Mouse (Mus musculus) neural tube, embryonic 13.5 days (tissue): Measurements from ENCODE around the gene Ocel1. TPM values are rescaled to one million over a fixed set of nuclear protein-coding genes. Genes with fewer than 3 reads are reported as not detected.
"Not testable (repeated sequence)": the region's sequence is repeated elsewhere in the genome, so short reads cannot be mapped to it uniquely, and the experiment has no call there.

Experiments
- ATAC-seq: fragments of 200-750 bp; cut with Nextera tagmentation; 2 replicates; pipeline ENCODE4 v1.8.0; 2017; ENCODE audit warnings: low read depth, mild to moderate bottlenecking, moderate TSS enrichment, moderate library complexity
- H3K27ac ChIP-seq: fragments of 300-500 bp; sonication (generic); replicated peaks from 2 replicates; pipeline ENCODE4 v1.5.1; 2015; ENCODE audit warnings: moderate library complexity, mild to moderate bottlenecking, inconsistent platforms
- H3K27me3 ChIP-seq: fragments of 300-500 bp; sonication (generic); 2 replicates; pipeline ENCODE4 v1.6.1; 2015; ENCODE audit warnings: mild to moderate bottlenecking, inconsistent platforms
- H3K36me3 ChIP-seq: fragments of 300-500 bp; sonication (generic); 2 replicates; pipeline ENCODE4 v1.6.1; 2015; ENCODE audit warnings: mild to moderate bottlenecking, inconsistent platforms
- H3K4me1 ChIP-seq: fragments of 300-500 bp; sonication (generic); replicated peaks from 2 replicates; pipeline ENCODE4 v1.6.1; 2015; ENCODE audit warnings: inconsistent platforms
- H3K4me2 ChIP-seq: fragments of 300-500 bp; sonication (generic); 2 replicates; pipeline ENCODE4 v1.6.1; 2015; ENCODE audit warnings: inconsistent platforms, mild to moderate bottlenecking, moderate library complexity
- H3K4me3 ChIP-seq: fragments of 300-500 bp; sonication (generic); 2 replicates; pipeline ENCODE4 v1.5.1; 2015; ENCODE audit warnings: mild to moderate bottlenecking, inconsistent platforms
- H3K9ac ChIP-seq: fragments of 300-500 bp; sonication (generic); 2 replicates; pipeline ENCODE4 v1.6.1; 2015; ENCODE audit warnings: moderate library complexity, mild to moderate bottlenecking, inconsistent platforms
- H3K9me3 ChIP-seq: fragments of 300-500 bp; sonication (generic); 2 replicates; pipeline ENCODE4 v1.6.1; 2016; ENCODE audit warnings: inconsistent platforms
- WGBS: fragments of 180-500 bp; shearing (Covaris S2); methylation state at CpG from one replicate; pipeline ENCODE4 v1.1.7; 2015; 5-methylcytosine and 5-hydroxymethylcytosine counted together
- polyA plus RNA-seq: library from polyadenylated mRNA; unstranded; fragments of >200 nt; fragmentation: Nextera tagmentation; extraction: Ambion mirVana; gene quantifications from 2 replicates; pipeline ENCODE4 v1.2.1, GENCODE M21; 2015

Gene Ocel1
- polyA plus RNA-seq, result 4.3 and 6.0 TPM in 2 replicates

DNA sequence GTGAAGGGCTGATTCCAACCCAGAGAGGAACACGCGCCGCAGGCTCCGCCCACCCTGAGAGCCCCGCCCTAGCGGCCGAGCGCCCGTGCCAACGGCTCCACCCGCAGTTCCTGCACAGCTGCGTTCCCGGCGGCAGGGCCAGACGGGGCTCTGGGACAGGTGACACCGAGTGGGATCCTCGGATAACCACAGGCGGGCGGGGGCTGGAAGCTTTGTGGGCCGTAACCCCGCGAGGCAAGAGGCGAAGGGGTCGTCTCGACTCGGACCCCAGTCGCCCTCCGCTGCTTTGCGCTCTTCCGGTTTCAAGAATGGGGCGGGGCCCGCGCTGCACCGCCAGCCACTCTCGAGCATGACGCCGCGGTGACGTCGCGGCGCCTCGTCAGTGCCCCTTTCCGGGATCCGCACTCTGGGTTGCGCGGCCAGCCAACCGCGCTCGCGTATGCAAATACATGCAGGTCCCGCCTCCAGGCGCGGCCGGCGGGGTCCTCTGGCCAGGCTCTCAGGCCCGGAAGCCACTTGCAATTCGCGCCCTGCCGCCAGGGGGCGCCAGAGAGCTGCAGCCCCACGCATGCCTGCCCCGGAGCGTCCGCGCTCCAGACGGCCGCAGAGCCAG lies at the start of gene Ocel1:
Gene Ocel1 (plus strand): TSS at position 63 of the 613 bp plus-strand sequence.
- WGBS, result 2% methylated on average over 68 of the region's 68 CpGs
- peak within 1 kb of the TSS; percentile 72 for H3K4me3 ChIP-seq

DNA sequence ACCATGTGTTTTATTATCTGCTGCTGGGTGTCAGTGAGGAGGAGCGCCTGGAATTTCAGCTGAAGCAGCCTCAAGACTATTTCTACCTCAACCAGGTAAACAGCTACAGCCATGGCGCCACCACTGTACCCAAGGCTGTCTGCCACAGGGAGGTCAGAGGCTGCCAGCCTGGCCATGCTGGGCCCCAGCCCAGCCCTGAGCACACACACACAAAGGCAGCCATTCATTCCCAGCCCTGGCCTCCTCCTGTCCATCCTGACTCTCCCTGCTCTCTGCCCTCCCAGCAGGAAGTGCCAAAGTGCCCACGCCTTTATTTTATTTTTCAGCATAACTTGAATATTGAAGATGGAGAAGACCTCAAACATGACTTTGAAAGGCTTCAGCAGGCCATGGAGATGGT lies 48.2 kb upstream of the Ocel1 start:
- no peaks in the 10 kb centered on the region for H3K27me3 ChIP-seq
- 91% methylated on average over 3 of the region's 3 CpGs for WGBS
- no peaks in the 10 kb centered on the region for H3K4me1 ChIP-seq
- H3K4me2 ChIP-seq, result no peak overlapping the region
- peaks cover 62% of the 10 kb centered on the region for H3K36me3 ChIP-seq
- no peak for ATAC-seq
- no peak overlapping the region for H3K9ac ChIP-seq
- no peak overlapping the region for H3K27ac ChIP-seq
- H3K4me3 ChIP-seq, result no peak overlapping the region
- H3K9me3 ChIP-seq, result no peaks in the 10 kb centered on the region

More for the DNA sequence above, at the start of gene Ocel1:
- Histone ChIP-seq H3K4me1 (peaks cover 44% of the 10 kb centered on the region), H3K9me3 (no peaks in the 10 kb centered on the region), H3K36me3 (peaks cover 37% of the 10 kb centered on the region), H3K9ac (peak within 1 kb of the TSS; percentile 73), H3K27ac (peak within 1 kb of the TSS; percentile 88), H3K27me3 (no peaks in the 10 kb centered on the region), H3K4me2 (peak within 1 kb of the TSS; percentile 55)
- ATAC-seq, result peak; percentile 80

DNA sequence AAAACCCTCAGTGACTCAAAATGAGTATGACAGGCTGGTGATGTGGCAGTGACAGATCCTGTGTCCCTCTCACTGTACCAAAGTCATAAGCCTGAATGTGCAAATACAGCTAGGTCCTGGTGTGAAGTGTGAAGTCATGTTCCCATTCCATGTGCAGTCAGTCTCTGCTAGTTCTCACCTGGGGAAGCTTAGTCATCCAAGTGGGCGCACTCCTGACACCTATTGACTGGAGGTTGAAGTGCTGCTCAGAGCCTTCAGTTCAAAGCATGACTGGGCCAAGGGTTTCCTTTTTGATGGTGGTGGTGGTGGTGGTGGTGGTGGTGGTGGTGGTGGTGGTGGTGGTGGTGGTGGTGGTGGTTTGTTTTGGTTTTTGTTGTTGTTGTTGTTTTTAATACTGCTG lies 46.2 kb upstream of the Ocel1 start:
- WGBS, result 100% methylated on average over 1 of the region's 1 CpGs
- Histone ChIP-seq H3K36me3 (peaks cover 81% of the 10 kb centered on the region), H3K9ac (no peak overlapping the region)

DNA sequence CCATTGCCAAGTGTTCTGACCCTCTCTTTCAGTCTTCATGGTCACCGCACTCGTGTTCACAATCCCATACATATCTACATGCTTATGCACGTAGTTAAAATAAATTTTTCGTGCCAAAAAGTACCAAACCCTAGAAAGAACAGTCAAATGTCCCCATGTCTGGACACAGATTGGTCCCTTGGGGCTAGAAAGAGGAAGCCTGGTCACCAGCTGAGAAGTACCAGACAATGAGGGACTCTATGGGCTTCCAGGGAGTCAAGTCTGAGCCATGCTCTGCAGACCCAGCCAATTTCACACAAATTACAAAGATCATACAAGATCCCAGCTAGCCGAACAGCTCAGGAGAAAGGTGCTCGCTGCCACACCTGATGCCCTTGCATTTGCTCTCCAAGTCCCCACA lies 33.3 kb upstream of the Ocel1 start:
- H3K4me1 ChIP-seq, H3K9ac ChIP-seq, H3K27ac ChIP-seq, H3K9me3 ChIP-seq, H3K4me2 ChIP-seq, ATAC-seq, H3K4me3 ChIP-seq, H3K27me3 ChIP-seq: not testable (repeated sequence)
- 95% methylated on average over 6 of the region's 6 CpGs for WGBS
- H3K36me3 ChIP-seq, result peaks cover 71% of the 10 kb centered on the region

More for the DNA sequence above, 46.2 kb upstream of the Ocel1 start:
- Histone ChIP-seq H3K9me3 (no peaks in the 10 kb centered on the region), H3K4me1 (no peaks in the 10 kb centered on the region), H3K27me3 (no peaks in the 10 kb centered on the region), H3K27ac (no peak overlapping the region), H3K4me2 (no peak overlapping the region), H3K4me3 (no peak overlapping the region)
- no peak for ATAC-seq

DNA sequence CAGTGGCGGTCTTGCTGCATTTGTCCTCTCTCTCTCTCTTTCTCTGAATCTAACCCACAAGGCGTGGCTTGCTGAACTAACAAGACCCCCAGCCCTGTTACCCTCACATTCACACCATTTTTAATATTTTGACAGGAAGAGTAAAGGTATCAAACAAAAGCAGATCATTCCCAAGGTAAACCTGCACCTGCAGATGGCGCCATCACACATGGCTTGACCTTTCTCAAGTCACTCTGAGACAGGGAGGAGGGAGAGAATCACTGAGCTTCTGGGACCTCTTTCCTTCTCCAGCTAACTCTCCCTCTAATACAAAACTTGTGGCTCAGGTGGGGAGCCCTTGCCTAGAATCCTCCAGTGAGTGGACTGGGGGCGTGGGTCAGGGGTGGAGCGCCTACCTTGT lies 30.5 kb upstream of the Ocel1 start:
- no peak overlapping the region for H3K4me3 ChIP-seq
- no peak overlapping the region for H3K4me2 ChIP-seq
- no peak; the same call in 1 of the 2 replicates for ATAC-seq
- WGBS, result 84% methylated on average over 5 of the region's 5 CpGs
- H3K4me1 ChIP-seq, result no peaks in the 10 kb centered on the region
- no peak overlapping the region for H3K9ac ChIP-seq
- peaks cover 80% of the 10 kb centered on the region for H3K36me3 ChIP-seq
- H3K27me3 ChIP-seq, result no peaks in the 10 kb centered on the region
- H3K27ac ChIP-seq, result no peak overlapping the region
- no peaks in the 10 kb centered on the region for H3K9me3 ChIP-seq

DNA sequence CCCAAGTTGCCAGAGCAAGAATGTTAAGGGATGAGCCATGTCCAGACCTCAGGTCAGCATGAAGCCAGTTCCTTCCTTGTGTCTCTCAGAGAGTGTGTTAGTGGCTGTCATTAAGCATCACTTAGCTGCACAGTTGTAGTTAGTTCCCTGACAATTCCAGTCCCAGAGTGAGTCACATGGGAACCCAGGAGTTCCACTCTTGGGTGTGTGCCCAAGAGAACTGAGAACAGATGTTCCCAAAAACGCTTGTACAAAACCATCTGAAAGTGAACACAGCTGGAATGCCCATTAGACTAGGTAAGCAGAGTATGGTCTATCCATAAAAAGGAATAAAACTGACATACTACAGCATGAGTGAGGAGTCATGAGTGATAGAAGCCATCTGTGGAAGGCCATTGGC lies 24.5 kb upstream of the Ocel1 start:
- no peak for ATAC-seq
- no peaks in the 10 kb centered on the region for H3K9me3 ChIP-seq
- H3K4me2 ChIP-seq, result no peak overlapping the region
- no peak overlapping the region for H3K4me3 ChIP-seq
- 80% methylated on average over 1 of the region's 1 CpGs for WGBS
- H3K27ac ChIP-seq, result no peak overlapping the region
- H3K4me1 ChIP-seq, result no peaks in the 10 kb centered on the region
- no peak overlapping the region for H3K9ac ChIP-seq
- no peaks in the 10 kb centered on the region for H3K27me3 ChIP-seq
- H3K36me3 ChIP-seq, result peaks cover 96% of the 10 kb centered on the region

DNA sequence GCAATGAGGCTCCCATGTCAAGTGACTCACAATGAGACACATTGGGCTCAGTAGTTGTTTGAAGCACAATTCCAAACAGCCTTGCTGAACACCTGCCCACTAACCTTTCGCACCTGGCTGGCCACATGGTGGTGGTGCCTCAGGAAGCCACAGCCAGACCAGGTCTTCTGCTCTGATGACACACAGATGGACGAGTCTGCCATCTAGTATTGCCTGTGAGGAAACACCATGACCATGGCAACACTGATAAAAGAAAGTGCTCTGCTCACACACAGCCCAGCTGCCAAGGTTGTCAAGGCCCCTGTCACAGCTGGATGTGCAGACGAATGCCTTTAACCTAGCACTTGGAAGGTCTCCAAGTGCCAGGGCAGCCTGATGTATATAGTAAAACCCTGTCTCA lies 20.0 kb upstream of the Ocel1 start:
- no peaks in the 10 kb centered on the region for H3K27me3 ChIP-seq
- no peak overlapping the region for H3K9ac ChIP-seq
- no peaks in the 10 kb centered on the region for H3K4me1 ChIP-seq
- no peak overlapping the region for H3K27ac ChIP-seq
- no peaks in the 10 kb centered on the region for H3K9me3 ChIP-seq
- 81% methylated on average over 3 of the region's 3 CpGs for WGBS
- ATAC-seq, result no peak
- no peak overlapping the region for H3K4me2 ChIP-seq
- no peak overlapping the region for H3K4me3 ChIP-seq
- peaks cover 99% of the 10 kb centered on the region for H3K36me3 ChIP-seq

DNA sequence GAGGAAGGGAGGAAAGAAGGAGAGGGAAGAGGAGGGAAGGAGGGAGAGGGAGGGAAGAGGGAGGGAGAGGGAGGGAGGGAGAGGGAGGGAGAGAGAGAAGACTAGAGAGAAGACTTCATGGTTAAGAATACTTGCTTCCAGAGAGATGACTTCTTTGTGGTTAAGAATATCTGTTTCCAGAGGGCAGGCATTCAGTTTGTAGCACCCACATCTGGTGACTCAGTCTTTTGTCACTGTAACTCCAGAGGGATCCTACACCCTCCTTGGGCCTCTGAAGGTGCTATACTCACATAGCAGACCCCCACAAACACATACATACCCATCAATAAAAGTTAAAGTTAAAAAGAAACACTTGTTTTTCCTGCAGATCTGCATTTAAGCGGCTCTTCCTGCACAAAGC lies 19.6 kb upstream of the Ocel1 start:
- no peaks in the 10 kb centered on the region for H3K27me3 ChIP-seq
- H3K4me3 ChIP-seq, result no peak overlapping the region
- no peaks in the 10 kb centered on the region for H3K4me1 ChIP-seq
- no peak overlapping the region for H3K9ac ChIP-seq
- WGBS, result 88% methylated on average over 1 of the region's 1 CpGs
- peaks cover 99% of the 10 kb centered on the region for H3K36me3 ChIP-seq
- no peak overlapping the region for H3K27ac ChIP-seq
- ATAC-seq, result no peak
- H3K9me3 ChIP-seq, result no peaks in the 10 kb centered on the region
- H3K4me2 ChIP-seq, result no peak overlapping the region

DNA sequence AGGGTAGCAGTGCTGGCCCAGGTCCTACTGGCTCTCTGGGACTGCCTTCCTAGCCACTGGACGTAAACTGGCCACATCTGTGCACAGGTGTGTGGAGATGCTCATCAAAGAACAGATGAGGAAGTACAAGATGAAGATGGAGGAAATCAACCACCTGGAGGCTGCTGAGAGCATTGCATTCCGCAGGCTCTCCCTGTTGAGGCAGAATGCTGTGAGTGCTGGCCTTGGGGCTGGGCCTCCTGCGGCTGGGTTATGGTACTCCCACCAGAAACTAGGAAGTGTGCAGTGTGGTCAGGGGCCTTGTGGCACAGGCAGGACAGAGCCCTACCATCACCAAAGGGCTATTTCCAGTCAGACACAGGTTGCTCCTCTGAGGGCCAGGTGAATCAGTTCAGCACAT lies 13.1 kb upstream of the Ocel1 start:
- no peak for ATAC-seq
- 89% methylated on average over 3 of the region's 3 CpGs for WGBS
- Histone ChIP-seq H3K4me2 (no peak overlapping the region), H3K27ac (no peak overlapping the region), H3K9ac (no peak overlapping the region), H3K9me3 (no peaks in the 10 kb centered on the region), H3K36me3 (peaks cover 86% of the 10 kb centered on the region), H3K27me3 (no peaks in the 10 kb centered on the region), H3K4me3 (no peak overlapping the region), H3K4me1 (no peaks in the 10 kb centered on the region)

DNA sequence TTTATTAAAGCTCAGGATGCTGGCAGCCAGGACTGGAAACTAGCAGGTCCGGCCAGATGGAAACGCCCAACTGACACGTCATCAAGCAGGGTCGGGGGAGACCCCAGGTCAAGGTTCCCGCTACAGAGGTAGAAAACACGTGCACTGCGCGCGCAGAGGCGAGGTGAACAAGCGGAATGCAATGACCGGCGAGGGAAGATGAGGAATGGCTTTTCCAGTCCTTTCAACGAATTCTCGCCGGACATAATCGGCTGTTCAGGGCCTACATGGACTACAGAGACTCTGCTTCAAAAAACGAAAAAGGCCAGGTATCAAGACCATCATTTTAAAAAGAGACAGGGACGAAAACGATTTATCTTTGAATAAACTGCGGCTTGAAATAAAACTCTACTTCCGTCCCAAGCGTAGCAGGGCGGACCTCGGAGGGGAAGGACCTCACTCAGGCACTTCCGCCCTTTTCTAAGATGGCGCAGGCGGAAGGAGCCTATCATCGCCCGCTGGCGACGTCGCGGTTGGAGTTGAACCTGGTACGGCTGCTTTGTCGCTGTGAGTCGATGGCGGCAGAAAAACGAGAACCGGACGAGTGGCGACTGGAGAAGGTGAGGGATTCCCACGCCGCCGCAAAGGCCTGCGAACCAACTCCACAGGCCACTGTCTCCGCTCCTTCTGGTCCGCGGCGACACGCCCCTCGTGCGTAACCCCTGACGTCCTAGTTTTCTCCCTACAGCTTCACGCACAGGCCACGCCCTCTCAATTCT lies 4.1 kb upstream of the Ocel1 start, which contains the start of gene Use1:
Gene Use1 (plus strand): TSS at position 78 of the 758 bp plus-strand sequence.
- Histone ChIP-seq H3K4me3 (peak within 1 kb of the TSS; percentile 61), H3K27me3 (no peaks in the 10 kb centered on the region), H3K4me1 (peaks cover 38% of the 10 kb centered on the region), H3K36me3 (peaks cover 14% of the 10 kb centered on the region), H3K27ac (peak within 1 kb of the TSS; percentile 94), H3K9me3 (no peaks in the 10 kb centered on the region), H3K4me2 (peak within 1 kb of the TSS; percentile 74), H3K9ac (peak within 1 kb of the TSS; percentile 77)
- under 1% methylated on average over 56 of the region's 56 CpGs for WGBS
- ATAC-seq, result peak; percentile 80

DNA sequence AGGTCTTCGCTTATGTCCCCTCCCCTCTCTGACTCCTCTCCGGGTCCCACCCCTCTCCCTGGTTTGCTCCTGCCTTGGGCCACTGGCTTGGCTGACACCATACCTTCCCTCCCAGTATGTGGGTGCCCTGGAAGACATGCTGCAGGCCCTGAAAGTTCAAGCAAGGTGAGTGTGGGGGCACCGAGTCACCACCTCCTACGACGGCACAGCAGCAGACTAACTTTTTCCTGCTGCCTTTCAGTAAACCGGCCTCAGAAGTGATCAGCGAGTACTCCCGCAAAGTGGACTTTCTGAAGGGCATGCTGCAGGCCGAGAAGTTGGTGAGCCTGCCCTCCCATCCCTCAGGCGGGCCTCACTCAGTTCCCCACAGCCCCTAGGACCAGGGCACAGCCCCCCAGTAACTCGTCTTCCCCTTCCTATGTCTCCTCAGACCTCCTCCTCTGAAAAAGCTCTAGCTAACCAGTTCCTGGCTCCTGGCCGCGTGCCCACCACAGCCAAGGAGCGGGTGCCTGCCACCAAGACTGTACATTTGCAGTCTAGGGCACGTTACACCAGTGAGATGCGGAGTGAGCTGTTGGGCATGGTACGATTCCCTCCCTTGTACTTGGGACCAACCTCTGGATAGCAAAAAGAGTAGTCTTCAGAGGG lies 3.4 kb upstream of the Ocel1 start:
- Histone ChIP-seq H3K9me3 (no peaks in the 10 kb centered on the region), H3K27ac (peak overlapping the region; percentile 94), H3K4me3 (peak overlapping the region; percentile 61), H3K27me3 (no peaks in the 10 kb centered on the region), H3K9ac (peak overlapping the region; percentile 77), H3K36me3 (peaks cover 14% of the 10 kb centered on the region), H3K4me2 (peak overlapping the region; percentile 74), H3K4me1 (peaks cover 38% of the 10 kb centered on the region)
- ATAC-seq, result no peak
- WGBS, result 59% methylated on average over 17 of the region's 17 CpGs

DNA sequence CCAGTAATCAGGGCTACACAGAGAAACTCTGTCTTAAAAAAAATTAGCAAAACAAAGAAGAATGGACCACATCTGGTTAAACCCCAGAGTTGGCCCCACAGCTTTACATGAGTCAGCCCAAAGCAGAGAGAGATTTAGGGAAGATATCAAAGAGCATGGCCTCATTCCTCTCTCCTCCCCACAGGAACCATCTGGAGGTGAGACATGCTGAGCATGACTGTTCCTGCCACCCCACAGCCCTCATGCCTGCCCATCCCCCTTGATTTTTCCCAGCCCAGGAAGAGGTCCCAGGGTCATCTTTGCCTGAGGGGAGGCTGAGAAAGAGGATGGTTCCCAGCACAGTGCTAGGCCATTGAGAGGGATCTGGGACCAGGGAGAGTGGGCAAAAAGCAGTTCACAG lies 2.7 kb upstream of the Ocel1 start:
- peaks cover 38% of the 10 kb centered on the region for H3K4me1 ChIP-seq
- no peaks in the 10 kb centered on the region for H3K27me3 ChIP-seq
- H3K4me2 ChIP-seq, result no peak overlapping the region
- peaks cover 18% of the 10 kb centered on the region for H3K36me3 ChIP-seq
- no peaks in the 10 kb centered on the region for H3K9me3 ChIP-seq
- H3K9ac ChIP-seq, result 0 out of 2 replicates have a peak overlapping the region, but pooled peaks have one; percentile 2
- no peak overlapping the region for H3K27ac ChIP-seq
- ATAC-seq, result no peak
- H3K4me3 ChIP-seq, result no peak overlapping the region
